In the genomic region with DNA sequence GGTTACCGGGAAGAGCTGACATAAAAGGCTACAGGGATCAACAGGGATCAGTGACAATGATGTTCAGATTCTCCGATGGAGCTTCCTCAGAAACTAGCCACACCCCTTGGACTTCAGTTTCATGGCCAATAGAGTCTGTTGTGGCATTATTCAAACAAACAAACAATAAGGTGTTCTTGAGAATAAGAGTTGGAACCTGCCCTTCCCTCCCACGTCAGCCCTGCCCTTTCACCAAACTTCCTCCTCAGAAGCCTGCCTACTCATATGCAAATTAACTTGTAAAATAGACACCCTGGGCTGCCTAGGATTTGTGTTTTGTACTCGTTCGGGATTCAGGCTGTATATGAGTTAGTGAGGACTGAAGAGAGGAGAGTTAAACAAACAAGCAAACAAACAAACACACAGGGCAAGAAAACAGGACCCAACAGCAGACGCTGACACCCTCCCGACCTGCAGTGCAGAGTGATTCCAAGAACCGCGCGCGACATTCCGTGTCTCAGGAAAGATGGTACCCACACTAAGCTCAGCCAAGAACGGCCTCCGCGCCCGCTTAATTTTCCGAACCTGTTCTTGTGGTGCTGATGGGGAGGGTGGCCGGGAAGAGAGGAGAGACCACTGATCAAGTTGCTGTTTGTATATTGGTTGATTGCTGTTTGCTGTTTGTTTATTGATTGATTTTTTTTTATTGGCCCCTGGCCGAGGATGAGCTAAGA, we compare ENCODE assay signal across 9 mouse cellular contexts.
A peak's percentile ranks its signal among the peaks of the same experiment; 100 is the strongest.
DNase-seq lines count a peak whose midpoint lies in the region; ATAC-seq and TF ChIP-seq lines count a peak whose summit lies in the region.
"Had no signal": no experiment of that assay in that cellular context is flagged by ENCODE, and none has a peak within 500 bp of the region (broad histone marks: within the 10 kb centered on the region; RNA-seq: fewer than 3 reads in every experiment).

No protein-coding gene starts in this region.

- peaks cover 37% of the 10 kb centered on the region for H3K27me3 ChIP-seq in midbrain, embryonic 10.5 days (ENCODE audit: low read depth, poor library complexity, severe bottlenecking)
- no peaks in the 10 kb centered on the region for H3K27me3 ChIP-seq in midbrain, postnatal 0 days (ENCODE audit: insufficient read depth, low read length)
- 0 out of 2 replicates have a peak, but pooled peaks cover 5% of the 10 kb centered on the region for H3K27me3 ChIP-seq in embryonic facial prominence, embryonic 12.5 days
- H3K27me3 ChIP-seq in intestine, embryonic 15.5 days (replicated peaks) = no peaks in the 10 kb centered on the region
- no peaks in the 10 kb centered on the region for H3K27me3 ChIP-seq in stomach, embryonic 14.5 days (ENCODE audit: control insufficient read depth, insufficient read depth, low read length)

- no peak for TF ChIP-seq CTCF in midbrain, postnatal 0 days (IDR thresholded peaks at IDR 0.05)

- peak overlapping the region; percentile 46 for H3K27ac ChIP-seq in midbrain, embryonic 10.5 days (replicated peaks)
- no peak overlapping the region for H3K27ac ChIP-seq in midbrain, postnatal 0 days (ENCODE audit: low read depth, low read length)
- H3K27ac ChIP-seq in embryonic facial prominence, embryonic 12.5 days = no peak overlapping the region
- H3K27ac ChIP-seq in intestine, embryonic 15.5 days = peak overlapping the region; percentile 37; the same call in 1 of the 2 replicates
- H3K27ac ChIP-seq in stomach, embryonic 14.5 days (ENCODE audit: low read length) = peak overlapping the region; percentile 52; the same call in 1 of the 2 replicates
- H3K27ac ChIP-seq: liver, embryonic 13.5 days had no signal

- peaks cover 30% of the 10 kb centered on the region for H3K4me1 ChIP-seq in midbrain, embryonic 10.5 days
- H3K4me1 ChIP-seq in midbrain, postnatal 0 days (ENCODE audit: insufficient read depth, low read length) = peaks cover 12% of the 10 kb centered on the region; the same call in 1 of the 2 replicates
- H3K4me1 ChIP-seq in embryonic facial prominence, embryonic 12.5 days = peaks cover 28% of the 10 kb centered on the region
- H3K4me1 ChIP-seq in intestine, embryonic 15.5 days (replicated peaks) = peaks cover 14% of the 10 kb centered on the region
- peaks cover 12% of the 10 kb centered on the region for H3K4me1 ChIP-seq in stomach, embryonic 14.5 days (ENCODE audit: control insufficient read depth, insufficient read depth, low read length)

- 5% methylated on average over 19 of the region's 19 CpGs for WGBS in midbrain, embryonic 10.5 days
- WGBS in midbrain, postnatal 0 days = 10% methylated on average over 19 of the region's 19 CpGs
- WGBS in embryonic facial prominence, embryonic 12.5 days = 9% methylated on average over 19 of the region's 19 CpGs
- 16% methylated on average over 19 of the region's 19 CpGs for WGBS in intestine, embryonic 15.5 days
- WGBS in stomach, embryonic 14.5 days = 19% methylated on average over 19 of the region's 19 CpGs

- ATAC-seq in midbrain, postnatal 0 days (ENCODE audit: low FRiP score) = no peak
- ATAC-seq in embryonic facial prominence, embryonic 12.5 days (ENCODE audit: insufficient number of reproducible peaks, insufficient read depth, low FRiP score, low TSS enrichment) = no peak
- peak; percentile 44 for ATAC-seq in intestine, embryonic 15.5 days
- no peak for ATAC-seq in stomach, embryonic 14.5 days (ENCODE audit: insufficient number of reproducible peaks, insufficient read depth, low FRiP score, low read depth)

- no peaks in the 10 kb centered on the region for H3K9me3 ChIP-seq in midbrain, embryonic 10.5 days (replicated peaks)
- H3K9me3 ChIP-seq in midbrain, postnatal 0 days (ENCODE audit: low read length) = no peaks in the 10 kb centered on the region
- H3K9me3 ChIP-seq in embryonic facial prominence, embryonic 12.5 days = no peaks in the 10 kb centered on the region
- no peaks in the 10 kb centered on the region for H3K9me3 ChIP-seq in intestine, embryonic 15.5 days
- no peaks in the 10 kb centered on the region for H3K9me3 ChIP-seq in stomach, embryonic 14.5 days (ENCODE audit: control insufficient read depth, low read depth, low read length)
- H3K9me3 ChIP-seq: liver, embryonic 13.5 days had no signal

- no peak overlapping the region for H3K4me2 ChIP-seq in midbrain, postnatal 0 days (ENCODE audit: low read depth, low read length, poor library complexity, severe bottlenecking)
- peak overlapping the region; percentile 22 for H3K4me2 ChIP-seq in embryonic facial prominence, embryonic 12.5 days (replicated peaks)
- peak overlapping the region; percentile 38 for H3K4me2 ChIP-seq in intestine, embryonic 15.5 days (replicated peaks)
- H3K4me2 ChIP-seq in stomach, embryonic 14.5 days (replicated peaks; ENCODE audit: low read depth, low read length) = no peak overlapping the region; the same call in 1 of the 2 replicates
- H3K4me2 ChIP-seq: liver, embryonic 13.5 days had no signal

- H3K4me3 ChIP-seq in midbrain, embryonic 10.5 days = peak overlapping the region; percentile 44
- no peak overlapping the region for H3K4me3 ChIP-seq in midbrain, postnatal 0 days (ENCODE audit: low read depth, low read length)
- H3K4me3 ChIP-seq in embryonic facial prominence, embryonic 12.5 days = no peak overlapping the region
- no peak overlapping the region for H3K4me3 ChIP-seq in intestine, embryonic 15.5 days (replicated peaks)
- no peak overlapping the region for H3K4me3 ChIP-seq in stomach, embryonic 14.5 days (ENCODE audit: low read depth, low read length)
- H3K4me3 ChIP-seq: liver, embryonic 13.5 days had no signal

- peak; percentile 30 for DNase-seq in midbrain, embryonic 10.5 days (ENCODE audit: low spot score)
- no peak for DNase-seq in midbrain, postnatal 0 days (ENCODE audit: low spot score)
- DNase-seq in urinary bladder, postnatal 14 days (ENCODE audit: low spot score) = no peak
- no peak for DNase-seq in left cerebral cortex, adult 9 months (ENCODE audit: low spot score in 2 of 2)
- DNase-seq in frontal cortex, postnatal 10 days (ENCODE audit: low spot score in 2 of 2) = no peak
- DNase-seq: liver, embryonic 13.5 days had no signal

- H3K9ac ChIP-seq in midbrain, postnatal 0 days (replicated peaks; ENCODE audit: low read length, poor library complexity, severe bottlenecking) = no peak overlapping the region
- no peak overlapping the region for H3K9ac ChIP-seq in embryonic facial prominence, embryonic 12.5 days
- no peak overlapping the region for H3K9ac ChIP-seq in intestine, embryonic 15.5 days
- no peak overlapping the region for H3K9ac ChIP-seq in stomach, embryonic 14.5 days (replicated peaks; ENCODE audit: low read depth, low read length)
- H3K9ac ChIP-seq: liver, embryonic 13.5 days had no signal

- H3K36me3 ChIP-seq in midbrain, embryonic 10.5 days = no peaks in the 10 kb centered on the region
- H3K36me3 ChIP-seq in midbrain, postnatal 0 days (ENCODE audit: insufficient read depth, low read length) = no peaks in the 10 kb centered on the region
- no peaks in the 10 kb centered on the region for H3K36me3 ChIP-seq in embryonic facial prominence, embryonic 12.5 days
- no peaks in the 10 kb centered on the region for H3K36me3 ChIP-seq in intestine, embryonic 15.5 days
- H3K36me3 ChIP-seq in stomach, embryonic 14.5 days (ENCODE audit: control insufficient read depth, insufficient read depth, low read length) = no peaks in the 10 kb centered on the region
- H3K36me3 ChIP-seq: liver, embryonic 13.5 days had no signal

Comparison
In these comparisons a context has a peak if more than half of its experiments do, and no peak if none do; other contexts are left out.
1. H3K27ac ChIP-seq: peak in midbrain, embryonic 10.5 days (single experiment), intestine, embryonic 15.5 days (single experiment) and stomach, embryonic 14.5 days (single experiment); none in midbrain, postnatal 0 days (single experiment) and embryonic facial prominence, embryonic 12.5 days (single experiment).
2. H3K4me2 ChIP-seq: peak in embryonic facial prominence, embryonic 12.5 days (single experiment) and intestine, embryonic 15.5 days (single experiment); none in midbrain, postnatal 0 days (single experiment) and stomach, embryonic 14.5 days (single experiment).